Mouse (Mus musculus) intestine, embryonic 15.5 days (tissue): Measurements from ENCODE around the gene Podxl2. TPM values are rescaled to one million over a fixed set of nuclear protein-coding genes. Genes with fewer than 3 reads are reported as not detected.

Source experiments
- ATAC-seq: fragments of 200-750 bp; cut with Nextera tagmentation; 2 replicates; pipeline ENCODE4 v1.8.0; 2017; ENCODE audit warnings: moderate TSS enrichment, moderate library complexity
- H3K27ac ChIP-seq: fragments of 300-500 bp; sonication (generic); 2 replicates; pipeline ENCODE4 v1.5.1; 2015; ENCODE audit warnings: mild to moderate bottlenecking, inconsistent platforms
- H3K27me3 ChIP-seq: fragments of 300-500 bp; sonication (generic); replicated peaks from 2 replicates; pipeline ENCODE4 v1.6.1; 2015; ENCODE audit warnings: inconsistent platforms
- H3K36me3 ChIP-seq: fragments of 300-500 bp; sonication (generic); 2 replicates; pipeline ENCODE4 v1.6.1; 2015; ENCODE audit warnings: inconsistent platforms
- H3K4me1 ChIP-seq: fragments of 300-500 bp; sonication (generic); replicated peaks from 2 replicates; pipeline ENCODE4 v1.6.1; 2015; ENCODE audit warnings: inconsistent platforms
- H3K4me2 ChIP-seq: fragments of 300-500 bp; sonication (generic); replicated peaks from 2 replicates; pipeline ENCODE4 v1.6.1; 2015; ENCODE audit warnings: mild to moderate bottlenecking, inconsistent platforms
- H3K4me3 ChIP-seq: fragments of 300-500 bp; sonication (generic); replicated peaks from 2 replicates; pipeline ENCODE4 v1.5.1; 2015; ENCODE audit warnings: inconsistent platforms
- H3K9ac ChIP-seq: fragments of 300-500 bp; sonication (generic); 2 replicates; pipeline ENCODE4 v1.6.1; 2015; ENCODE audit warnings: inconsistent platforms
- H3K9me3 ChIP-seq: fragments of 300-500 bp; sonication (generic); 2 replicates; pipeline ENCODE4 v1.6.1; 2016; ENCODE audit warnings: inconsistent platforms
- WGBS: fragments of 180-500 bp; shearing (Covaris S2); methylation state at CpG from one replicate; pipeline ENCODE4 v1.1.7; 2015; 5-methylcytosine and 5-hydroxymethylcytosine counted together
- polyA plus RNA-seq: library from polyadenylated mRNA; unstranded; fragments of >200 nt; fragmentation: Nextera tagmentation; extraction: Ambion mirVana; gene quantifications from 2 replicates; pipeline ENCODE4 v1.2.1, GENCODE M21; 2015

The Podxl2 gene
- polyA plus RNA-seq, 1 experiment from 2014 or later = 49.6 TPM

GRCm38 (mm10) chr6:88816913-88817312 lies 57.9 kb downstream of the Podxl2 start:
- no peak overlapping the region for H3K4me2 ChIP-seq
- H3K4me1 ChIP-seq = peaks cover 12% of the 10 kb centered on the region
- no peak overlapping the region for H3K9ac ChIP-seq
- no peak overlapping the region for H3K4me3 ChIP-seq
- H3K36me3 ChIP-seq = no peaks in the 10 kb centered on the region
- no peaks in the 10 kb centered on the region for H3K9me3 ChIP-seq
- ATAC-seq = no peak
- no peak overlapping the region for H3K27ac ChIP-seq
- 81% methylated on average over 3 of the region's 3 CpGs for WGBS
- no peaks in the 10 kb centered on the region for H3K27me3 ChIP-seq

- Histone ChIP-seq H3K27me3 (no peaks in the 10 kb centered on the region), H3K9ac (no peak overlapping the region), H3K4me2 (no peak overlapping the region), H3K36me3 (no peaks in the 10 kb centered on the region), H3K9me3 (no peaks in the 10 kb centered on the region), H3K27ac (no peak overlapping the region), H3K4me1 (peaks cover 5% of the 10 kb centered on the region; the same call in 1 of the 2 replicates), H3K4me3 (no peak overlapping the region)
- no peak for ATAC-seq
- 93% methylated on average over 3 of the region's 3 CpGs for WGBS
These were observed 59.4 kb downstream of the Podxl2 start for GRCm38 (mm10) chr6:88815489-88815888.

DNA sequence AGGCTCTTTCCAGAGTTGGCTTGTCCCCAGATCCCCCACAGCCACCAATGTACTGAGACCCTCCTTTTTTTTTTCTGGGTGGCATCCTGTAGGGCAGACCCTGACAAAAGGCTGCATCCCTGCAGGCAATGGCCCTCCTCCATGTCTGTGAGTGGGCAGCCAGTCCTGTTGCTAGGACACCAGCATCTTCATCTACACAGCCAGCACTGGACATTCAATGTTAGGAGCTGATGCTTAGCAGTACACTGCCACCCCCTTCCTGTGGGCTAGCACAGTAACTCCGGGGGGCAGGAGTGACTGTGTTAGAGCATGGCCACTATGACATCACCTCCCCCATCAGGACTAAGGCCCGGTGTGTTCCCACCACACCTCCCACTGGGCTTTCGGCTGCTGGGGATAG lies 59.8 kb downstream of the Podxl2 start:
- Histone ChIP-seq H3K36me3 (no peaks in the 10 kb centered on the region), H3K4me3 (no peak overlapping the region), H3K4me1 (peaks cover 8% of the 10 kb centered on the region), H3K27me3 (no peaks in the 10 kb centered on the region), H3K27ac (no peak overlapping the region), H3K4me2 (no peak overlapping the region), H3K9me3 (no peaks in the 10 kb centered on the region), H3K9ac (no peak overlapping the region)
- ATAC-seq = no peak
- 86% methylated on average over 3 of the region's 3 CpGs for WGBS

DNA sequence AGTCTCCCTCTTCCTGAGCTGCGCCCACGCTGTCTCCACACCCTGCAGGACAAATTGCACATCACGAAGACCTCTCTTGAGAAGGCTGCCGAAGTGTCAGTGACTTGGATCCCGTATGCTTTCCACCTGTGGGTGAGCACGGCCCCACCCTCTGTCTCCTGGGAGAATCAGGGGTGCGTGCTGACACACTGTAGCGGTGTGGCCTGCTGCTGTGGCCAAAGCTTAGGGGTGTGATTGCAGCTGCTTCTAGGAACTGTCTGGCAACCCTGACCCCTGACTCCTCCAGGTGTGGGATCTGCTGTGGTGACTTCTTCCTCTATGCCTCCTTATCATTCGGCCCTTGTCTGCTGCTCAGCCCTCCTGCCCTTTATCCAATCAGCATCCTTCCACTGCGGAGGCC lies 61.0 kb downstream of the Podxl2 start:
- peaks cover 17% of the 10 kb centered on the region for H3K4me1 ChIP-seq
- H3K9ac ChIP-seq = no peak overlapping the region
- no peaks in the 10 kb centered on the region for H3K27me3 ChIP-seq
- no peak overlapping the region for H3K4me3 ChIP-seq
- H3K4me2 ChIP-seq = no peak overlapping the region
- no peak for ATAC-seq
- H3K27ac ChIP-seq = no peak overlapping the region
- no peaks in the 10 kb centered on the region for H3K9me3 ChIP-seq
- H3K36me3 ChIP-seq = no peaks in the 10 kb centered on the region
- WGBS = 78% methylated on average over 10 of the region's 10 CpGs

GRCm38 (mm10) chr6:88812886-88813285 lies 62.0 kb downstream of the Podxl2 start:
- 78% methylated on average over 3 of the region's 3 CpGs for WGBS
- Histone ChIP-seq H3K36me3 (no peaks in the 10 kb centered on the region), H3K4me2 (no peak overlapping the region), H3K27ac (no peak overlapping the region), H3K27me3 (no peaks in the 10 kb centered on the region), H3K9me3 (no peaks in the 10 kb centered on the region), H3K9ac (no peak overlapping the region), H3K4me1 (peaks cover 17% of the 10 kb centered on the region), H3K4me3 (no peak overlapping the region)
- no peak for ATAC-seq

DNA sequence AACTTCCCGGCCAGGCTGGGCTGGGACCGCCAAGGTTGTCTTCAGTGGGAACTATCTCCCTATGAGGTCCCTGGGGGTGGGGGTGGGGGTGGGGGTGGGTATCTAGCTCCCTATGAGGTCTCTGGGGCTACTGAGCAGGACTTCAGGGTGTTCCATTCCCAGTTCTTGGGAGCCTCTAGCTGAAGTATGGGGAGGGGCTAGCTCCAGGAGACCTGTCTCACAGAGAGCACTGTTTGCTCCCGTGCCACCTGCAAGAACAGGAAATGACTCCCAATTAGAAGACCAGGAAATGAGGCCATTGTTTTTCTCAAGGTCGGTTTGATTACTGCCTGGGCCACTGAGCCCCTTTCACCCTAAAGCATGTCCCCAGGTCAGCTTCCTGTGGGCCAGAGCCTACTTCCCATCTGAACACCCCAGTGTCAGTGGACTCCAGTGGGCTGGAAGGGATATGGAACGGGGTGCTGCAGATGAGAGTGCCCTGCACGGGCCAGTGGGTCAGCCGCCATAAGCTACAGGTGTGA lies 62.9 kb downstream of the Podxl2 start:
- Histone ChIP-seq H3K27me3 (no peaks in the 10 kb centered on the region), H3K9ac (no peak overlapping the region), H3K27ac (peak overlapping the region; percentile 18; the same call in 1 of the 2 replicates), H3K4me3 (no peak overlapping the region), H3K4me2 (no peak overlapping the region), H3K36me3 (no peaks in the 10 kb centered on the region), H3K9me3 (no peaks in the 10 kb centered on the region), H3K4me1 (peaks cover 17% of the 10 kb centered on the region)
- peak; percentile 57 for ATAC-seq
- 54% methylated on average over 7 of the region's 7 CpGs for WGBS

DNA sequence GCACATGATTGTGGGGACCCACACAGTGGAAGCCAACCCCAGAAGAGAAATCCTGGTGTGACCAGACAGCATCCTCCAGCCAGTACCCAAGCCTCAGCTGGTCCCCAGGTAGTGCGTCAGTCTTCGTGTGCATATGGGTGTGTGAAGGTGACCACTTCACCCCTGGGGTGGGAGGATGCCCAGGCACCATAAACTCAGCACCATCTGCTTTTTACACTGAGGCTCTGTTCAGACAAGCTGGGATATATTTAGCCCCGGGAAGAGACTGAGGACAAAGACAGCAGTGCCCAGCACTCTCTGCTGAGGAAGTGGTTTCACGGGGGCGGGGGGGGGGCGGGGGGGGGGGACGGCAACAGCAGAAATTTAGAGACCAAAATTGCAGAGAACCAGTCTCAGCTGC lies 63.4 kb downstream of the Podxl2 start:
- H3K9ac ChIP-seq = no peak overlapping the region
- no peak overlapping the region for H3K4me2 ChIP-seq
- H3K4me3 ChIP-seq = no peak overlapping the region
- ATAC-seq = 0 out of 2 replicates have a peak, but pooled peaks have one; percentile 13
- no peak overlapping the region for H3K27ac ChIP-seq
- peaks cover 17% of the 10 kb centered on the region for H3K4me1 ChIP-seq
- no peaks in the 10 kb centered on the region for H3K9me3 ChIP-seq
- H3K36me3 ChIP-seq = no peaks in the 10 kb centered on the region
- no peaks in the 10 kb centered on the region for H3K27me3 ChIP-seq
- 43% methylated on average over 7 of the region's 7 CpGs for WGBS

GRCm38 (mm10) chr6:88810291-88810690 lies 64.6 kb downstream of the Podxl2 start:
- Histone ChIP-seq H3K4me1 (peaks cover 17% of the 10 kb centered on the region), H3K9me3 (no peaks in the 10 kb centered on the region), H3K27me3 (no peaks in the 10 kb centered on the region), H3K9ac (no peak overlapping the region), H3K27ac (peak overlapping the region; percentile 29; the same call in 1 of the 2 replicates), H3K4me2 (no peak overlapping the region), H3K36me3 (no peaks in the 10 kb centered on the region), H3K4me3 (no peak overlapping the region)
- 0 out of 2 replicates have a peak, but pooled peaks have one; percentile 17 for ATAC-seq
- 49% methylated on average over 3 of the region's 3 CpGs for WGBS

GRCm38 (mm10) chr6:88809091-88810037 lies 65.5 kb downstream of the Podxl2 start:
- Histone ChIP-seq H3K9ac (no peak overlapping the region), H3K27ac (peak overlapping the region; percentile 29; the same call in 1 of the 2 replicates), H3K27me3 (no peaks in the 10 kb centered on the region), H3K4me3 (no peak overlapping the region), H3K4me1 (peaks cover 17% of the 10 kb centered on the region), H3K9me3 (no peaks in the 10 kb centered on the region), H3K36me3 (no peaks in the 10 kb centered on the region), H3K4me2 (no peak overlapping the region)
- 0 out of 2 replicates have a peak, but pooled peaks have one; percentile 8 for ATAC-seq
- 51% methylated on average over 23 of the region's 23 CpGs for WGBS

DNA sequence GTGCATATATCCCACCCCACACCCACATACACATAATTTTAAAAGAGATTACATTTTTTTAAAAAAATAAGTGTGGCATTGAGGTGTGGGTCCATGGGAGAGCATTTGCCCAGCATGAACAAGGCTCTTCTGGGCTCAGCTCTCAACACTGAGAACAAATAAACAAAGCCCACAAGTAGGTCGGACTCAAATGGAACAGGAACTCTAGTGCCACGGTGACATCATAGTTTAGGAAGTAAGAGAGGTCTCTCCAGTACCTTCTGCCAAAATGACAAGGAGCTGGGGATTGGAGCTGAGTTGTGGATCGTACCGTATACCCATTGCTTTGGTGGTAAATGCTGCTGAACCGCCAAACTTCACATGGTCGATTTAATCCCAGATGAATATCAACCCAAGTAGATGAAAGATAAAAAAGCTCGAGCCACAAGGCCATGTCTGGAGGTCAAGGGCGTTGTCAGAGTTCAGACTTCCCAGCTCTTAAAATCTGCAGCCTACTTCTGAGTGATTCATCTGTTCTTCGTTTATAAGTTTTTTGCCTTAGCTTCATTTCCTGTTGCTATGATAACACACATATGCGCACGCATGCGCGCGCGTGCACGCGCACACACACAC lies 69.8 kb downstream of the Podxl2 start:
- H3K36me3 ChIP-seq = no peaks in the 10 kb centered on the region
- ATAC-seq = no peak
- H3K9me3 ChIP-seq = no peaks in the 10 kb centered on the region
- no peak overlapping the region for H3K9ac ChIP-seq
- no peak overlapping the region for H3K4me2 ChIP-seq
- WGBS = 85% methylated on average over 17 of the region's 17 CpGs
- no peak overlapping the region for H3K27ac ChIP-seq
- H3K4me3 ChIP-seq = no peak overlapping the region
- H3K4me1 ChIP-seq = peaks cover 9% of the 10 kb centered on the region
- H3K27me3 ChIP-seq = no peaks in the 10 kb centered on the region

GRCm38 (mm10) chr6:88803957-88804695 lies 70.7 kb downstream of the Podxl2 start:
- no peak; the same call in 1 of the 2 replicates for ATAC-seq
- 78% methylated on average over 4 of the region's 4 CpGs for WGBS
- H3K9me3 ChIP-seq = no peaks in the 10 kb centered on the region
- H3K4me3 ChIP-seq = no peak overlapping the region
- H3K4me2 ChIP-seq = no peak overlapping the region
- no peaks in the 10 kb centered on the region for H3K27me3 ChIP-seq
- no peaks in the 10 kb centered on the region for H3K36me3 ChIP-seq
- H3K27ac ChIP-seq = no peak overlapping the region
- H3K9ac ChIP-seq = no peak overlapping the region
- 0 out of 2 replicates have a peak, but pooled peaks cover 2% of the 10 kb centered on the region for H3K4me1 ChIP-seq

- no peak overlapping the region for H3K9ac ChIP-seq
- no peak overlapping the region for H3K27ac ChIP-seq
- no peaks in the 10 kb centered on the region for H3K36me3 ChIP-seq
- no peaks in the 10 kb centered on the region for H3K9me3 ChIP-seq
- no peaks in the 10 kb centered on the region for H3K4me1 ChIP-seq
- H3K4me2 ChIP-seq = no peak overlapping the region
- no peak for ATAC-seq
- 82% methylated on average over 7 of the region's 7 CpGs for WGBS
- H3K4me3 ChIP-seq = no peak overlapping the region
- H3K27me3 ChIP-seq = no peaks in the 10 kb centered on the region
These were observed 71.8 kb downstream of the Podxl2 start for GRCm38 (mm10) chr6:88803051-88803450.
